Mouse (Mus musculus) erythroblast, embryonic 14.5 days (primary cell): ENCODE measurements around the gene Mgat4c. TPM values are rescaled to one million over a fixed set of nuclear protein-coding genes. Genes with fewer than 3 reads are reported as not detected.

Experiments
- H3K27me3 ChIP-seq: 2 replicates; pipeline ENCODE4 v1.6.1; 2012; ENCODE audit warnings: inconsistent platforms; ENCODE audit not compliant: control insufficient read depth
- H3K36me3 ChIP-seq: 2 replicates; pipeline ENCODE4 v1.6.1; 2012; ENCODE audit warnings: mild to moderate bottlenecking, inconsistent platforms; ENCODE audit not compliant: control insufficient read depth
- H3K4me1 ChIP-seq: 2 replicates; pipeline ENCODE4 v1.6.1; 2012; ENCODE audit warnings: inconsistent platforms; ENCODE audit not compliant: control insufficient read depth
- H3K4me3 ChIP-seq: replicated peaks from 2 replicates; pipeline ENCODE3; 2012; ENCODE audit warnings: moderate library complexity, mild to moderate bottlenecking, inconsistent platforms
- H3K9me3 ChIP-seq: 2 replicates; pipeline ENCODE4 v1.6.1; 2012; ENCODE audit warnings: low read length, inconsistent platforms, mixed read lengths; ENCODE audit not compliant: control insufficient read depth
- GATA1 ChIP-seq: IDR thresholded peaks from 2 replicates; pipeline ENCODE4 v1.6.1; 2012; ENCODE audit warnings: low read length, inconsistent platforms, mixed read lengths
- TAL1 ChIP-seq: IDR thresholded peaks from 3 replicates; pipeline ENCODE4 v1.6.1; 2012; ENCODE audit warnings: low read length, inconsistent platforms, mixed read lengths
- polyA plus RNA-seq: library from polyadenylated mRNA; stranded (reverse); fragments of >175 nt; gene quantifications from 2 replicates; pipeline ENCODE4 v1.2.3, GENCODE M21; 2012

Gene Mgat4c
- polyA plus RNA-seq, 1 experiment: not detected

- no peaks in the 10 kb centered on the region for H3K4me1 ChIP-seq
- no peaks in the 10 kb centered on the region for H3K36me3 ChIP-seq
- no peaks in the 10 kb centered on the region for H3K9me3 ChIP-seq
- H3K27me3 ChIP-seq: no peaks in the 10 kb centered on the region
- H3K4me3 ChIP-seq: no peak overlapping the region
- no peak for TF ChIP-seq GATA1
- no peak for TF ChIP-seq TAL1
These were observed 393.5 kb downstream of the Mgat4c start for GRCm38 (mm10) chr10:102074541-102075398.

- no peaks in the 10 kb centered on the region for H3K4me1 ChIP-seq
- no peaks in the 10 kb centered on the region for H3K36me3 ChIP-seq
- no peaks in the 10 kb centered on the region for H3K9me3 ChIP-seq
- TF ChIP-seq GATA1 (no peak), TAL1 (no peak)
- H3K4me3 ChIP-seq: no peak overlapping the region
- H3K27me3 ChIP-seq: no peaks in the 10 kb centered on the region
These were observed 441.9 kb downstream of the Mgat4c start for GRCm38 (mm10) chr10:102123153-102123552.

GRCm38 (mm10) chr10:102127340-102127739 lies 446.1 kb downstream of the Mgat4c start:
- no peaks in the 10 kb centered on the region for H3K36me3 ChIP-seq
- no peaks in the 10 kb centered on the region for H3K27me3 ChIP-seq
- no peaks in the 10 kb centered on the region for H3K9me3 ChIP-seq
- H3K4me3 ChIP-seq: no peak overlapping the region
- TF ChIP-seq GATA1 (no peak), TAL1 (no peak)
- no peaks in the 10 kb centered on the region for H3K4me1 ChIP-seq

DNA sequence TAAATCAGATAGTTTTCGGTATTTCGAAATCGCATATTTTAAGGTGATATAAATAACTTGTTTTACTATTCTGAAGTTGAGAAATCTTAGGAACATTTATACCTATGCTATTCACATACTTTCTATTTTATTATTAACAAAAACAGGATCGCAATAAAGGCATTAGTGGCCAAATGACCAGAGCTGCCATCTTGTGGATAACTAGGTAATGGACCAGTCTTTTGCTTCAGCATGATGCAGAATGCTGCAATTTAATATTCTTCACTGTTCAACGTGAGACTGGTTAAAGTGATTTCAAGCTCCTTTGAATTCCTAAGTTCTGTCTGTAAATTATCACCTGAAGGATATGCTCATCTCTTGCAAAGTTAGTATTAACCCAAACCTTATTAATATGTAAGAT lies 473.6 kb downstream of the Mgat4c start:
- Histone ChIP-seq H3K36me3 (no peaks in the 10 kb centered on the region), H3K9me3 (no peaks in the 10 kb centered on the region), H3K27me3 (no peaks in the 10 kb centered on the region), H3K4me3 (no peak overlapping the region), H3K4me1 (no peaks in the 10 kb centered on the region)
- TF ChIP-seq TAL1 (no peak), GATA1 (no peak)

DNA sequence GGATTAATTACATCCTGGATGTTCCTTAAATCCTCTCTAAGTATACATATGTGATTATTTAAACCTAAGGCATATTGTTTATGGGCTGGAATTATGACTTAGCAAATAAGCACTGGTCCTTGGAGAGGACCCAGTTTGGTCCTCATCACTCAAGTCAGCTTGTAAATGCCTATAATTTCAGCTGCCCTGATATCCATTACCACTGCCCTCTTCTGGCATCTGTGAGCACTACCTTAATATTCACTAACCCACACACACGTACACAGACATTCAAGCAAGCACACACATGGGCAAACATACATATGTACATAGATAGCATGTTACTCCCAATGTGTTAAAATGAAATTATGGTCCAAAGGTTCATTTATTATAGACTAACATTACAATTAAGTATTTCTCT lies 474.6 kb downstream of the Mgat4c start:
- Histone ChIP-seq H3K4me3 (no peak overlapping the region), H3K27me3 (no peaks in the 10 kb centered on the region), H3K4me1 (no peaks in the 10 kb centered on the region), H3K9me3 (no peaks in the 10 kb centered on the region), H3K36me3 (no peaks in the 10 kb centered on the region)
- no peak for TF ChIP-seq TAL1
- TF ChIP-seq GATA1: no peak

- no peaks in the 10 kb centered on the region for H3K27me3 ChIP-seq
- no peaks in the 10 kb centered on the region for H3K36me3 ChIP-seq
- no peak overlapping the region for H3K4me3 ChIP-seq
- TF ChIP-seq TAL1 (no peak), GATA1 (no peak)
- no peaks in the 10 kb centered on the region for H3K9me3 ChIP-seq
- no peaks in the 10 kb centered on the region for H3K4me1 ChIP-seq
These were observed 477.5 kb downstream of the Mgat4c start for GRCm38 (mm10) chr10:102158809-102159208.

GRCm38 (mm10) chr10:102184726-102185125 lies 503.4 kb downstream of the Mgat4c start:
- Histone ChIP-seq H3K4me3 (no peak overlapping the region), H3K4me1 (no peaks in the 10 kb centered on the region), H3K36me3 (no peaks in the 10 kb centered on the region), H3K9me3 (peaks cover 4% of the 10 kb centered on the region; the same call in 1 of the 2 replicates), H3K27me3 (no peaks in the 10 kb centered on the region)
- TF ChIP-seq GATA1 (no peak), TAL1 (no peak)

DNA sequence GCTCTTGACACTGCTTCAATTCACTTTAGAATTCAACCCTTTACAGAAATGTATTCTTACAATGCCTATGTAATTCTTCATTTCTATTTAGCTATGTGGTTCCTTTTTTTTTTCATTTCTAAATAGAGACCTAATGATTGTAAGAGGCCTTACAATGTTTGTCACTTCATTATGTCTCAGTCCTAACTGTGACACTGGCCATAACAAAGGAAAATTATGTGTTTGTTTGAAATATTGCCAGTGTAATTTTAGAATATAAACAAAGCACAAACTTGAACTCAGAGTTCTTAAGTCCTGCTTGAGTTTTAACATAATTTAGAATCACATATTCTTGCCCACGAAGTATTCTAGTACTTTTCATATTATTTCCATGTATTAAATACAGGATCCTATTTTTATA lies 510.4 kb downstream of the Mgat4c start:
- Histone ChIP-seq H3K9me3 (peaks cover 4% of the 10 kb centered on the region; the same call in 1 of the 2 replicates), H3K36me3 (no peaks in the 10 kb centered on the region), H3K4me1 (no peaks in the 10 kb centered on the region), H3K27me3 (no peaks in the 10 kb centered on the region), H3K4me3 (no peak overlapping the region)
- TF ChIP-seq TAL1 (no peak), GATA1 (no peak)

- no peaks in the 10 kb centered on the region for H3K4me1 ChIP-seq
These were observed 515.6 kb downstream of the Mgat4c start for GRCm38 (mm10) chr10:102196850-102197249.

More at GRCm38 (mm10) chr10:102196850-102197249, 515.6 kb downstream of the Mgat4c start:
- peaks cover 8% of the 10 kb centered on the region for H3K9me3 ChIP-seq
- no peak overlapping the region for H3K4me3 ChIP-seq
- H3K27me3 ChIP-seq: no peaks in the 10 kb centered on the region
- TF ChIP-seq GATA1 (no peak), TAL1 (no peak)
- H3K36me3 ChIP-seq: no peaks in the 10 kb centered on the region
